Mouse (Mus musculus) midbrain, postnatal 0 days (tissue): ENCODE results near the gene Ceacam19. TPM values are rescaled to one million over a fixed set of nuclear protein-coding genes. Genes with fewer than 3 reads are reported as not detected.

ENCODE experiments used
- ATAC-seq: fragments of 200-750 bp; cut with Nextera tagmentation; 2 replicates; pipeline ENCODE4 v1.8.0; 2017; ENCODE audit warnings: moderate number of reproducible peaks, mild to moderate bottlenecking, moderate TSS enrichment, moderate library complexity; ENCODE audit not compliant: low FRiP score
- DNase-seq: peaks from one replicate; pipeline ENCODE4 v3.0.0-alpha.2; 2015; ENCODE audit warnings: low spot score
- H3K27ac ChIP-seq: fragments of 300-500 bp; sonication (generic); 2 replicates; pipeline ENCODE4 v1.5.1; 2014; ENCODE audit warnings: low read depth, mild to moderate bottlenecking, low read length, mixed read lengths
- H3K27me3 ChIP-seq: fragments of 300-500 bp; sonication (generic); 2 replicates; pipeline ENCODE4 v1.6.1; 2014; ENCODE audit warnings: low read length, control low read depth, mixed read lengths; ENCODE audit not compliant: insufficient read depth
- H3K36me3 ChIP-seq: fragments of 300-500 bp; sonication (generic); 2 replicates; pipeline ENCODE4 v1.6.1; 2014; ENCODE audit warnings: low read length, control low read depth, mixed read lengths; ENCODE audit not compliant: insufficient read depth
- H3K4me1 ChIP-seq: fragments of 300-500 bp; sonication (generic); 2 replicates; pipeline ENCODE4 v1.6.1; 2014; ENCODE audit warnings: mild to moderate bottlenecking, control low read depth, antibody characterized with exemption, low read length, mixed read lengths; ENCODE audit not compliant: insufficient read depth
- H3K4me2 ChIP-seq: fragments of 300-500 bp; sonication (generic); 2 replicates; pipeline ENCODE4 v1.6.1; 2014; ENCODE audit warnings: low read depth, mild to moderate bottlenecking, low read length, mixed read lengths; ENCODE audit not compliant: poor library complexity, severe bottlenecking
- H3K4me3 ChIP-seq: fragments of 300-500 bp; sonication (generic); 2 replicates; pipeline ENCODE4 v1.5.1; 2014; ENCODE audit warnings: low read depth, mild to moderate bottlenecking, low read length, moderate library complexity
- H3K9ac ChIP-seq: fragments of 300-500 bp; sonication (generic); replicated peaks from 2 replicates; pipeline ENCODE4 v1.6.1; 2014; ENCODE audit warnings: mild to moderate bottlenecking, low read length, moderate library complexity, mixed read lengths; ENCODE audit not compliant: poor library complexity, severe bottlenecking
- H3K9me3 ChIP-seq: fragments of 300-500 bp; sonication (generic); 2 replicates; pipeline ENCODE4 v1.6.1; 2016; ENCODE audit warnings: low read length, control low read depth
- CTCF ChIP-seq: IDR thresholded peaks from 2 replicates; pipeline ENCODE4 v1.5.1; 2016; ENCODE audit warnings: antibody characterized with exemption, mild to moderate bottlenecking
- whole genome bisulfite sequencing: fragments of 180-500 bp; shearing (Covaris S2); extraction: QIAGEN DNeasy Blood & Tissue Kit; methylation state at CpG from one replicate; pipeline ENCODE4 v1.1.7; 2014; 5-methylcytosine and 5-hydroxymethylcytosine counted together
- polyA plus RNA-seq: library from polyadenylated mRNA; unstranded; fragments of >200 nt; fragmentation: Nextera tagmentation; extraction: Ambion mirVana; gene quantifications from 2 replicates; pipeline ENCODE4 v1.2.1, GENCODE M21; 2015
- total RNA-seq: library from RNA; depleted of rRNA; stranded (reverse); fragments of >200 nt; gene quantifications from 2 replicates; pipeline ENCODE4 v1.2.3, GENCODE M21; 2014

Ceacam19 gene
- total and polyA plus RNA-seq, 2 experiments from 2014 or later = 0.38 TPM; not detected in 1

DNA sequence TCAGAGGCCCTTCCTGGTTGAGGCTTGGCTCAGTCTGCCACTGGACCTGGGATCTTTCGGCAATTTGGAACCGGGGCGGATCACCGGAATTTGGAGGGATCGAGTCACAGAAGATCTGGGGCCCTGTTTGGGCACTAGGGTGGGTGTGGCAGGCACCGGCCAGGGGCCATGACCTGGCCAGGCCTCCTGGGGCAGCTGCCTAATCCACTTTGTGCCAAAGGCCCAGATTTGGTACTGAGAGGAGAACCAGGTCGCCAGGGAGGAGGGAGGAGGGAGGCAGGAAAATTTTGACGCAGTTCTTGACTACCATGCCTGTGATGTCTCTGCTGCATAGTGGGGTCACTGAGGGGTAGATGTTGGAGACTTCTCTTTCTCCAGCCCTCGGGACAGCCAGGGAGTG lies 26.6 kb downstream of the Ceacam19 start, which contains the start of gene Ceacam16:
Gene Ceacam16, minus strand, starts transcription at position 101 of the 400 bp plus-strand sequence.
- Histone ChIP-seq H3K27me3 (no peaks in the 10 kb centered on the region), H3K4me3 (no peak within 1 kb of the TSS), H3K9me3 (no peaks in the 10 kb centered on the region), H3K4me2 (no peak within 1 kb of the TSS), H3K9ac (no peak within 1 kb of the TSS), H3K36me3 (peaks cover 6% of the 10 kb centered on the region; the same call in 1 of the 2 replicates), H3K27ac (no peak within 1 kb of the TSS), H3K4me1 (no peaks in the 10 kb centered on the region)
- no peak for DNase-seq
- no peak for TF ChIP-seq CTCF
- 76% methylated on average over 9 of the region's 9 CpGs for WGBS
- ATAC-seq = no peak

DNA sequence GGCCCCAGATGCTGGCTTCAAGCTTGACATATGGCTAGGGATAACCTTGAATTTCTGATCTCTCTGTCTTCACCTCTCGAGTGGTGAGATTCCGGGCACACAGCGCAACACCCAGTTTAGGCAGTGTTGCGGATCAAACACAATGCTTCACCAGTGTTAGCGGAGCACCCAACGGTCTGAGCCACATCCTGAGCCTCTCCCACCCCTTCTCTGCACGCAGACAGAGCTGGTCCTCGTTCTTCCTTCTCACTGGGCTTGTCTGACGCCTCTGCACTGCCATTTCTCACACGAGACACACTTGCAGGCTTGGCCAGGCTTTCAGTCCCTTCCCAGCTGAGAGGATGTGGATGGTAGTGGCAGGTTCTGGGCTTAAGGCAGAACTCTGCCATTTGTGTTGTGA lies 28.0 kb downstream of the Ceacam19 start:
- DNase-seq (no peak), ATAC-seq (no peak)
- Histone ChIP-seq H3K27me3 (no peaks in the 10 kb centered on the region), H3K36me3 (peaks cover 6% of the 10 kb centered on the region; the same call in 1 of the 2 replicates), H3K4me3 (no peak overlapping the region), H3K27ac (no peak overlapping the region), H3K4me2 (no peak overlapping the region), H3K9ac (no peak overlapping the region), H3K4me1 (no peaks in the 10 kb centered on the region), H3K9me3 (no peaks in the 10 kb centered on the region)
- TF ChIP-seq CTCF = no peak
- WGBS = 81% methylated on average over 10 of the region's 10 CpGs

DNA sequence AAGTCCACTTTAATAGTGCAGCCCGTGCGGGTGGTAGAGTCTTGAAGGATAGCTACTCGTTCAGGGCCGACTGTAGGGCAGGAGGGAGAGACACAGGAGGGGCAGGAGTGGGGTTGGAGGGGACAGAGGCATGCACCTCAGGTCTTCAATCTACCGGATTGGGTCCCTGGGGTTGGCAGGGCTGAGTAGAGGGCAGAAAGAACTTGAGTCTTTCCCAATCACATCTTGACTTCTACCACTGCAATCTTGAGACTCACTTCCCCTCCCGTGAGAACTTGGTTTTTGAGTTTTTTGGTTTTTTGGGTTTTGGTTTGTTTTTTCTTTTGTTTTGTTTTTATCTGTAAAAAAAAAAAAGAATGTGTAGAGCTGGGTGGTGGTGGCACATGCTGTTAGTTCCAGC lies 31.5 kb downstream of the Ceacam19 start:
- Histone ChIP-seq H3K27me3 (no peaks in the 10 kb centered on the region), H3K36me3 (peaks cover 6% of the 10 kb centered on the region; the same call in 1 of the 2 replicates), H3K4me3 (no peak overlapping the region), H3K9ac (no peak overlapping the region), H3K27ac (no peak overlapping the region), H3K9me3 (no peaks in the 10 kb centered on the region), H3K4me2 (no peak overlapping the region), H3K4me1 (no peaks in the 10 kb centered on the region)
- ATAC-seq = no peak
- 84% methylated on average over 6 of the region's 6 CpGs for WGBS
- no peak for TF ChIP-seq CTCF
- no peak for DNase-seq

- H3K4me3 ChIP-seq = no peak overlapping the region
- H3K36me3 ChIP-seq = peaks cover 6% of the 10 kb centered on the region; the same call in 1 of the 2 replicates
- no peak for DNase-seq
- H3K27me3 ChIP-seq = peaks cover under 1% of the 10 kb centered on the region; the same call in 1 of the 2 replicates
- H3K4me1 ChIP-seq = no peaks in the 10 kb centered on the region
- ATAC-seq = no peak
- no peak overlapping the region for H3K27ac ChIP-seq
- no peak overlapping the region for H3K4me2 ChIP-seq
- 91% methylated on average over 5 of the region's 5 CpGs for WGBS
- no peak overlapping the region for H3K9ac ChIP-seq
- H3K9me3 ChIP-seq = no peaks in the 10 kb centered on the region
- no peak for TF ChIP-seq CTCF
Measured at GRCm38 (mm10) chr7:19855663-19856062, 32.1 kb downstream of the Ceacam19 start.

- Histone ChIP-seq H3K4me2 (no peak overlapping the region), H3K4me3 (no peak overlapping the region), H3K27ac (no peak overlapping the region), H3K27me3 (peaks cover 3% of the 10 kb centered on the region; the same call in 1 of the 2 replicates), H3K9me3 (no peaks in the 10 kb centered on the region), H3K4me1 (no peaks in the 10 kb centered on the region), H3K36me3 (peaks cover 6% of the 10 kb centered on the region; the same call in 1 of the 2 replicates), H3K9ac (no peak overlapping the region)
- no peak for ATAC-seq
- TF ChIP-seq CTCF = no peak
- DNase-seq = no peak
- WGBS = 93% methylated on average over 20 of the region's 20 CpGs
Measured at GRCm38 (mm10) chr7:19853526-19853925, 34.2 kb downstream of the Ceacam19 start.

DNA sequence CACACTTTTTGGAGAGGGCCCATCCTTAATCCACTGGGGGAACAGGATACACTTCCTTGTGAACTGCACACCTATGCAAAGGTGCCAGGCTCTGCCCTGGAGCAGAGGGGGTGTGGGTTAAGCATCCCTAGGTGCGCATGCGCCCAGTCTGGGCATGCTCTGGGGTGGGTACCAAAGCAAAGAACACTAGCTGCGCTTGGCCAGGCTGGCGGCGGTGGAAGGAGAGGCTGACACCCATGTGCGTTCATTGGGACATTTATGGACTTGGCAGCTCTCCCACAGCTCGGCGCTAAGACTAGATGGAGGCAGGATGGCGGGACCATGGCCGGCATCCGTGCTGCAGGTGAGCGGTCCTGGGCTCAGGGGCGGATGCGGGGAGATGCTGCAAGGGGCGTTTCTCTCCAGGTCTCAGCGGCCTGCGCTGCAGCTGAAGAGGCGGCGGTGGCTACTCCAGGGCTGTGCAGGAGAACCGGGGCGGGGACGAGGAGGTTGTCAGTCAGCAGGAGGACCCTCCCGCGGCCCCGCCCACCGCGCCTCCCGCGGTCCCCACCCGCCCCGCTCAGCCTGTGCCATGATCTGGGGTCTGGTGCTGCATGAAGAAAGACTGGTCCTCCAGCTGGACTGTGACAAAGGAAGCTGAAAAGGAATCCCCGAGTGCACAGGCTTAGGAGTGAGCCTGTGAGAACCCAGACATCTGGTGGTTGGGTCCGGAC lies 35.8 kb downstream of the Ceacam19 start, which contains the start of gene Gm19345:
Gene Gm19345, plus strand, starts transcription at position 146 of the 713 bp plus-strand sequence.
- Histone ChIP-seq H3K27me3 (peaks cover 4% of the 10 kb centered on the region), H3K4me2 (peak within 1 kb of the TSS; percentile 49), H3K36me3 (no peaks in the 10 kb centered on the region), H3K9ac (peak within 1 kb of the TSS; percentile 75), H3K27ac (peak within 1 kb of the TSS; percentile 76), H3K4me3 (peak within 1 kb of the TSS; percentile 44), H3K9me3 (no peaks in the 10 kb centered on the region), H3K4me1 (no peaks in the 10 kb centered on the region)
- ATAC-seq (peak; percentile 86), DNase-seq (peak; percentile 60)
- WGBS = 2% methylated on average over 33 of the region's 33 CpGs
- TF ChIP-seq CTCF = no peak
